Mouse (Mus musculus): ENCODE data around the gene Man1a.

GRCm38 (mm10) chr10:54070496-54070895, 5.9 kb downstream of the Man1a start:
- TF ChIP-seq HCFC1 (IDR thresholded peaks at IDR 0.05; ENCODE audit: borderline replicate concordance, insufficient read depth, low read length) (no peak), MAFK (IDR thresholded peaks at IDR 0.05; ENCODE audit: insufficient read depth, low read depth, low read length) (no peak)

Measured in ES-E14 (cell line).